Mouse (Mus musculus) cerebellum, adult 2 months (tissue): Measurements from ENCODE around the gene Fbxl19.

Source experiments
- CTCF ChIP-seq: fragments of 200-500 bp; IDR thresholded peaks from 2 replicates; pipeline ENCODE4 v1.5.1; 2011; ENCODE audit warnings: low read depth, mild to moderate bottlenecking, control low read depth, low read length, moderate library complexity, borderline replicate concordance; ENCODE audit not compliant: insufficient read depth
- POLR2A ChIP-seq: fragments of 200-500 bp; IDR thresholded peaks from 2 replicates; pipeline ENCODE4 v1.6.1; 2011; ENCODE audit warnings: low read length, control low read depth, borderline replicate concordance; ENCODE audit not compliant: insufficient read depth

GRCm38 (mm10) chr7:127817776-127818175 lies 73.4 kb downstream of the Fbxl19 start:
- no peak for TF ChIP-seq CTCF
- no peak for TF ChIP-seq POLR2A
